Mouse (Mus musculus) large intestine, adult 2 months (tissue): ENCODE measurements around the gene Pde4b. TPM values are rescaled to one million over a fixed set of nuclear protein-coding genes. Genes with fewer than 3 reads are reported as not detected.

Experiments used
- DNase-seq: peaks from one replicate; pipeline ENCODE4 v3.0.0-alpha.2; 2012; ENCODE audit warnings: low read depth, low spot score
- WGBS: fragments of 180-500 bp; shearing (Covaris S2); methylation state at CpG from one replicate; pipeline ENCODE4 v1.1.7; 2018; 5-methylcytosine and 5-hydroxymethylcytosine counted together
- polyA plus RNA-seq: library from polyadenylated mRNA; depleted of rRNA; stranded (reverse); fragments of >200 nt; gene quantifications from 2 replicates; pipeline ENCODE4 v1.2.3, GENCODE M21; 2012

The Pde4b gene
- polyA plus RNA-seq, 1 experiment, result 4.6 TPM

DNA sequence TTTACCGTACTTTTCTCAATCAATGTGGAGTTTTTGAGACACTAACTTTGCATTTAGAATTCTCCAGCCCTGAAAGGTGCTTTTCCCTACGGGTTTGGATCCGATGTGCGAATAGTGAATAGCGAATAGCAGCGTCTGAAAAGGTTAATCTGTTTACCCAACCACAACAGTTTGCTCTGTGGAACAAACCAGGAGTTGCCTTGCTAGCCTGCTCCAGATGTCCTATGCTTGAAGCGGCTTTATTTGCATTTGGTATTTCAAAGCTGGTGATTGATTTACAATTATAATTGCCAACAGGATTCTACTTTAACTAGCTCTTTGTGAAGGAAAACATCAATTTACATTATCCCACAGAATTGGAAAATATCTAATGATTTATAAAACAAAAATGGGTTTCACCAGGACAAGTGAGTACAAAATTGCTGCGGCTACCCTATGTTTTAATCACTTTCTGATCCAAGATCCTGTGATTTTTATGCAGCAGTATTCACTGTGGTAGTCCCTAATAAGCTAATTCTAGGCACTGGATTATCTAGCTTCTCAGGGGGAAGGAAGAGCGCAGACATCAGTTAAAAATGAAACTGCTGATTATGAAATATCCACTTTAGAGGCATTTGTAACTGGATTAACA lies 280.9 kb downstream of the Pde4b start:
- 49% methylated on average over 9 of the region's 9 CpGs for WGBS
- DNase-seq, result no peak

DNA sequence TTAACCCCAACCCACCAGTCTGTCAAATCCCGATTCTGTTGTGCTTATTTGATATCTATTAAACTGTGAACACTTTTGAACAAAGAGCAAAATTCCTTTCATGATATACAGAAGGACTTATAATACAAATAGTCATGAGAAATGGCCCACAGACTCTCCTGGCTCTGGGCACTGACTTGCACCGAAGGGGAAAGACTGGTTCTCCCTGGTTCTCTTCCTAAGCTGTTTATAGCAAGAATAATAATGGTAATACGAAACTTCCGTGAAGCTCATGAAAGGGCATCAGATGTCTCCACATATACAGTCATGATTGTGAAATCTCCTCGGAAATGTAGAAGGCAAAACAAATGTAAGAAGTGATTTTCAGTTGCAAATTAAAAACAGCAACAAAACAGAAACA lies 287.3 kb downstream of the Pde4b start:
- no peak for DNase-seq
- 61% methylated on average over 5 of the region's 5 CpGs for WGBS

DNA sequence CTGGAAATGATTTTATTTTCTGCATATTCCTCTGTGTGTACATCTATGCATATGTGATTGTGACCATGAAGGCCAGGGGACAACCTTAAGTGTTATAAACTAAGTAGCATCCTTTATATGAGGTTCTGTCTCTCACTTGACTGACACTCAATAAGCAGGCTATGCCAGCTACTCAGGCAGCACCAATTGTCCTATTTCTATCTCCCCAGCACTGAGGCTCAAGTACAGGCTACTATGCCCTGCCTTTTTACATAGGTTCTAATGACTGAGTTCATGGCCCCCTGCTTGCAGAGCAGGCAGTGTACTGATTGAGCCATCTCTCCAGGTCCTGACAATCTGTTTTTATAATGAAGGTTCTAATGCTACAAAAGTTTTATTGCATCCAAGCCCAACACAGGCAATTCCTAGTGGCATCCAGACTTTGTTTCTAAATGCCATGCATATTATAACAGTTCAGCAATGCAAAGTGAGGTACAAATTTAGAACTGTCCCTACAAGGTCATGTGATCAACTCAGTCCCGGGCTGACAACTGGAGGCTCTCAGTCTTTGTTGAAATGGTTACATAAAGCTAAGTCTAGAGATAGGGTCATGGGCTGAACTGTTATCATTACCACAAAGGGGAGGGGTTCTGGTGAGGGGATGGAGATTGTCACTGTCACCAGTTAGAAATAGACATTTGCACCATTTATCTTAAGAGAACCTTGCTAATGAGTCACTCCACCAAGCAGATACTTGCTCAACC lies 295.6 kb downstream of the Pde4b start:
- DNase-seq, result no peak
- 54% methylated on average over 1 of the region's 1 CpGs for WGBS

DNA sequence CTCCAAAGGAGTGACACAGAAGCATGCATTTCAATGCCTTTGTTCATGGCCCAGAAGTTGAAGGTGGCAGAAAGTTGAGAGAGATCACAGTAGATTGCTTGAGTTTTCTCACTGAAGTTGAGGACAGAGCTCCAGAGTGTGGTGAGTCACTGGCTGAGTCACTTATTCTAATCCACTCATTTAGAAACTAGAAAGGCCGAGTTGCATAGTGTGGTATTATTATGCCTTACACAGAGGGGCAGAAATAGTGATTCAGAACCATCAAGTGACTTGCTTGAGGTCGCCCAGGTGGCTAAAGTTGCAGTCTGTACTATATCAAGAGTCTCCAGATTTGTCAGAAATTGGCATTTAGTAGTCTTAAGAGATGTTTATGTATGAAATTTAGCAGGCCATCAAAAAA lies 306.3 kb downstream of the Pde4b start:
- 56% methylated on average over 2 of the region's 2 CpGs for WGBS
- no peak for DNase-seq

DNA sequence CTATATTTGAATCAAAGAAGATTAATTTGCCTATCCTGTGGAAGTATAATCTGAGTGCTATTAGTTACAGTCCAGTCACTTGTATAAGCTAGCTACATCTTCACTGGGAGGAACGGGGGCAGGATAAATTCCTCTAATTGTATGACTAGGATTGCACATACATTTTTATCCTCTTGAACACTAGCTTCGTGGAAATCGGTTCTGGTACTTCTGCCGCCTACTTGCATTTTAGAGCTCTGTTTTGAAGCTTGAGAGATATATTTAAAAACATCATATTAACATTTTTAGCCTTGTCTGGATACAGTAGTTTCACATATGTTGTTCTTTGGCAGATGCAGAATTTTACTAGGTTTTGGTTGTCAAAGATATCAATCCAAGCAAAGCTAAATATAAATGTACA lies 310.0 kb downstream of the Pde4b start:
- 92% methylated on average over 4 of the region's 4 CpGs for WGBS
- DNase-seq, result no peak

DNA sequence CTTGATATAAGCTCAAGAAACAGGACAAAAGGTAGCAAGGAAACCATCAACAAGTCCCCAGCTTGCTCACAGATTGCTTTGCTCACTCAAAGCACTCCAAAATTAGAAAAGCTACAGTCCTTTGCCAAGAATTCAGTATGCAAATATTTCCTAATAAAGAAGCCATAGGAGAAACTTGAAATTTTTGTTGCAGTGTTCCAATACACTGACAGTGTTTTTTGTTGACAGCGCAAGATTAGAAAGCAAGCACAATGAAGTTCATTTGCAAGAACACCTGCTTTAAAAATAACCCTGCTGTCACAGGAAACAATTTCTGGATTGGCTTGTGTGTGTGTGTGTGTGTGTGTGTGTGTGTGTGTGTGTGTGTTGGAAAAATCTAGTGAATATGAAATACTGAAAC lies 311.2 kb downstream of the Pde4b start:
- 90% methylated on average over 1 of the region's 1 CpGs for WGBS
- DNase-seq, result no peak

DNA sequence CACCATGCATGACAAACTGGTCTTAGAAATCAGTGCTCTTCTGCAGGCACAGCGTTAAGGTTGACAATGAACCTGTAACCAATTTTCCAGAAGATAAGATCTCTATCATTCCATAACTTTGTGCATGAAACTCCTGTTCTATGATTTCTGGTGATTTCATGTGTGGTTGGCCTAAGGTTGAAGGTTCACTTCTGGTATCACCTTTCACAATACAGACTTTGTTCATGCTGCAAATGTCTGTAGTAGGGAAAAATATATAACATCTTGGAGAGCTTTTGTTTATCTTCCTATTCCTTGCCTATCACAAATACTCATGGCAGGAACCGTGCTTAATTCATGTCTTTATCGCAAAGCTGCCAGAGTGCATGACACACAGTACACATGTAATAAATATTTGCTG lies 319.5 kb downstream of the Pde4b start:
- no peak for DNase-seq
- WGBS, result 67% methylated on average over 3 of the region's 3 CpGs

DNA sequence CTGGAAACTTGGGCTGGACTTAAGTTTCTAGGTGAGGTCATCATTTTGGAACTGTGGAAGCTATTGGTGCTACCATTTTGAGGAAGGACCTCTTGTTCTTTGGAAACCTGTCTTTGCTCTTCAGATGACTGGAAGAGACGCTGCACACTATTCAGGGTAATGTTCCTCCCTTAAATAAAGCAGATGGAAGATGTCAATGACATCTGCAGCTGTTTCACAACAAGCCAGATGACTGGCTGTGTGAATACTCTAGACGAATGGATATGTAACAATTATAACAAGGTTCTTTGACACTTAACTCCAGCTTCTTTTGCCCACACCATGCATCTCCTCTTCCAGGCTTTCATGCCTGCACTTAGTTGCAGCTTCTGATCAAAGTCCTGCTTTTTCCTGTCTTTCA lies 320.8 kb downstream of the Pde4b start:
- no peak for DNase-seq
- WGBS, result 69% methylated on average over 2 of the region's 2 CpGs

DNA sequence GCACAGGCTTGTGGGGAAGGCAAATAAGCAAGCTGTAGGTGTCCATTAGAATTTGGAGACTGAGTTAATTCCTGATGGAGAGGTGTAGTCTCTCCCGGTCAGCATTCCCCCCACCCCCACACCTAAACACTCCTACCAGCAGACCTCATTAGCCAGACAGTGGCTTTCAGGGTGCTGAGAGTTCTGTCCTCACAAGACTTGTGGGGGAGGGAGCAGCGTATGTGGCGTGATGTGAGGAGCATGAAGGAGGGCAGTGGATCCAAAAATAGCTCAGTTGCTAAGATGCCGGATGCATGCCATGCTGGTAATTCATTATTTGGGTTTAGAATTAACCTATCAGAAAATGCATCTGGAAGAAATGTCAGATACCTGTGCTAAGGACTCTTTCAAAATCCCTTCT lies 321.6 kb downstream of the Pde4b start:
- WGBS, result 50% methylated on average over 4 of the region's 4 CpGs
- DNase-seq, result no peak

DNA sequence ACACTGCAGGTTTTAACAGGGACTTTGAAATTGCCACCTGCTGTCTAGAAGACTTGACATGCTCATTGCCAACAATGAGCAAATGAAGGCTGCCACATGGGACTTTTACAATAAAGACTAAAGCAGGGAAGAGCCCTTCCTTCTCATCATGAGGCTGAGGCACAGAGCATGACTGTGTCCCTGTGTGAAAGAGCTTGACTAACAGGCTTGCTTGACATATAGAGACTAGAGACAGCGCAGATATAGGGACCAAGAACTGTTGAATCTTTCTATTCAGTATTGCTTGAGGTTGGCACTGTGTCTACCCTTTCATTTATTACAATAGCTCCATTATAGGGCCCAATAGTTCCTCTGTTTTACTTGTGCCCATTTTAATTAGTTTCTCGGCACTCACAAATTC lies 325.8 kb downstream of the Pde4b start:
- DNase-seq, result no peak
- 87% methylated on average over 2 of the region's 2 CpGs for WGBS

DNA sequence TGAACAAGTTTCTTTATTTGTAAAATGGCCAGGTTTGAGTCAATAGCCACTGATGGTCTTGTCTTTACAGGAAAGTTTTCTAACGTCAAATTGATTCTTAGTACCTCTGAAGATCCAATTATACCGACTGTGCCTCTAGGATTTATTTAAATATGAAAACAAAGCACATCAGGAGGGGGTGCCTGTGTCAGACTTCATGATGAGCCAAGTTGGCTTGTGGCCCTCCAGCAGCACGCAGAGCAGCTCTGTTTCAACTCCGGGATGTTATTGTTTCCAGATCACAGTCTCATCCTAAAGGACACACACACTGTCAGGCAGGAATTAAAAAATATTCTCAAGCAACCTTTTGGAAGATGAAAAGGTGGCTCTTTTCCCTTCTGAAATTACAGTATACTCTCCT lies 326.5 kb downstream of the Pde4b start:
- no peak for DNase-seq
- 47% methylated on average over 4 of the region's 4 CpGs for WGBS

DNA sequence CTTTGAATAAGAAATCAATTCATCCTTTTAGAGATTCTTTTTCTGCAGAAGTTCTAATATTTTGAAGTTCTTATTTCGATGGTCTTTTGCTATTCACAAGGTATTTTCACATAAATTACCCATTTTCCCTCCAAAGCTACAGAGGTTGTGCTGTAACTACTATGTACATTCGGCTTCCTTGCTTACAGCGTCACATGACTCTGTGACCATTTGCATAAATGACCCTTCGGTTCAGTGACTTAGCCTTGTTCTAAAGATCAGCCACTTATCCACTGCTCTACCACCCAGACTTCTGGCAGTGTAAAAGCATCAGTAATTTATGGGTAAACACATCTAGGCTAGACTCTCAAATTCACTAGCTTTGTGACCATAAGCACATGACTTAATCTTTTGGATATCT lies 327.3 kb downstream of the Pde4b start:
- 66% methylated on average over 4 of the region's 4 CpGs for WGBS
- no peak for DNase-seq

DNA sequence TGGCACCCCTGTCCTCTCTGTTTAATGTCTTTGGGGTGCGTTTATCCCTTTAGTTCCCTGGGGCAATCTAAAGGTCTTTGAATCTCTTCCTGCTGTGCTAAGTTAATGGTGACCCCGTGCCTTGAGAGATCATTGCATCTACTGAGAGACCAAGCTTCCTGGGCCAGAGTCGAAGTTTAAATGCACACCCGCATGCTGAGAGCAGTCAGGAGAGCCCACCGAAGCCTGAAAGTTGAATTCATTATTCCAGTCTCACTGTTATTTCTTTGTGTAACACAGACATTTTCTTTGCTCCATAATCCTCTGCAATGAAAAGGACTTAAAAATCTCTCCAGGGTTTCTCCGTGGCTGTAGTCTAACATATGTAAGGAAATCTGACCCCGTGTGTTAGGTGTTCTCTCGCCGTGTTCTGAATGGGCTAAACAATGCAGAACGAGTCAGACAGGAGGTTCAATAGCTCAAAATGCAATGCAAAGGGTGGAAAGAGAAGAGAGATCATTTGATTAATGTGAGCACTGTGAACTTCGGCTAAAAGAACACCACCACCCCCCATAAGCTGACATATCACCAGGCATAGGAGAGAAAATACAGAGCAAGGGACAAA lies 333.6 kb downstream of the Pde4b start:
- WGBS, result 75% methylated on average over 11 of the region's 11 CpGs
- DNase-seq, result no peak

DNA sequence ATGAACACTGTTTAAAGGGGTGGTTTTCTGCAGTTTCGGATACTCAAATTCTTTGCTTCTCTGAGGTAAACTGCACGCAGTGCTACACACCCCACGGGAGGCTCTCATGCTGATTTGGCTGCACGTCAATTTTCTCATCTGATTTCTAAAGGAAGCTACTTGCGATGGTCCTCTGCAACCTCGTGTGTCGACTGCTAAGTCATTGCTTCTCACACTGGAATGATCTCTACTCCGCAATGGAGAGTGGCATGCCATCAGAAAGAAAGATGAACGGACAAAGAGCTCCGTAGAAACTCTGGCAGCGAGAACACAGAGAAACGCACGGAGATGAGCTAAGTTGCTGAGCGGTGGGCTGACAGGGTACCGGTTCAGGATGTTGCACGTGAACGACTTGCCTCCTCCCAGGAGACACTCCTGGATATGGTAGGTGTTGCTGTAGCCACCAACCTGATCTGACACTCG lies 334.1 kb downstream of the Pde4b start:
- DNase-seq, result no peak
- WGBS, result 77% methylated on average over 18 of the region's 18 CpGs

DNA sequence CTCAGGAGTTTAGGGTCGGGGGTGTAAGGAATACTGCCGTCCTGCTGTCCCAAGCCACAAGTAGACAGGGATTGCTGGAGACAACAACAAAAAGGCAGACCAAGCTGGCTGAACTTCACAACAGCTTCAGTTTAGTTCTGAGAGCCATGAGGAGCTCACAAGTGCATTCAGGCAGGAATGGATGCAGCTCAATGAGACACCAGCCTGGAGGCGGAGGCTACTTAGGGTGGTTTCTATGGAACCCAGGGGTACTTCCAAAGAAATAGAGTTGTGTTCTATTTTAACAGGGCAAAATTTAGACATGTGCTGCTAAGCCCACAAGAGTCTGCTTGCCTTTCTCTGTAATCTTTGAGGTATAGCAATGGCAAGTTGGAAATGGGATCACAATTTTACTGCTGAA lies 336.8 kb downstream of the Pde4b start:
- WGBS, result 71% methylated on average over 3 of the region's 3 CpGs

DNA sequence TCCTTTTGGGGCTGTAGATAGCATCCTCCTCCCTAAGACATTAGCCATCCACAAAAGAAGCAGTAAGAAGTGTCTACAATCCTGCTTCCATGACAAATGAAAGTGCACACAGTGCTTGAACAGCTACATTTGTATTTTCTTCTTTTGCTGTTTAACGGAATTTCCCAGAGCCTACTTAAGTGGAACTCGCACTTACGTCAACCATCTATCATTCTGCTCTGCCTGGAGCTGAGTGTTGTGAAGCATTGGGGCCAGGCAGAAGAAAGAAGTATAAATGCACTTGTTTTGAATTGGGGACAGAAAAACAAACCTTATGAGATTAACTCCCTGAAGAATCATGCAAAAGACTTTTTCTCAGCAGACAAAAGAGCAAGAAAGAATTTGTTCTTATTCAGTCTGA lies 338.1 kb downstream of the Pde4b start:
- WGBS, result 72% methylated on average over 3 of the region's 3 CpGs
- no peak for DNase-seq

More for the DNA sequence above, 336.8 kb downstream of the Pde4b start:
- no peak for DNase-seq

DNA sequence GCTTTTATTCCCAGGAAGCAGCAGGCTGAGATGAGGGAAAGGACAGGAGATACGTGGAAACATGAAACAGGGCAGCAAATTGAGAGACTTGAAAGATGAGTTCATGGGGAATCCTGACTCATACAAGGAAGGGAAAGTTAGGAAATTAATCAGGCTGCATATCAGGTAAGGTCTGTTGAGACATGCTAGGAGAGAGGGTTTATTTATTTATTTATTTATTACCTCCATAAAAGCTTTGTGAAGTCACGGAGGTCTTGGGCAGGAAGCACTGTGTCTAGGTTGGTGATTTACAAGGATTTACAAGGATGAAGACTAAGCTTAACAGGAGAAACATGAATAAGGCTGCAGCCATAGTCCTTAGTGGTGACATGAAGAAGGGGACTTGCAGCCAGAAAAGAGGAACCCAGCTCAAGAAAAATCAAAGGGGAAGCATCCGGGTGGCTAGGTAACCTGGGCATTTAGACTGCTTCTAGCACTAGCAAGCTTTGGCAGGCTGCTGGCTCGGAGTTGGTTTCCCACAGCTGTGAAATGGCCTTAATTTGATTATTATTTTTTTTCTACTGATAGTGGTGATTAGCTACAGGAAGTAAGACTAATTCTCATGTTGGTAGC lies 342.5 kb downstream of the Pde4b start:
- no peak for DNase-seq
- 20% methylated on average over 4 of the region's 4 CpGs for WGBS

DNA sequence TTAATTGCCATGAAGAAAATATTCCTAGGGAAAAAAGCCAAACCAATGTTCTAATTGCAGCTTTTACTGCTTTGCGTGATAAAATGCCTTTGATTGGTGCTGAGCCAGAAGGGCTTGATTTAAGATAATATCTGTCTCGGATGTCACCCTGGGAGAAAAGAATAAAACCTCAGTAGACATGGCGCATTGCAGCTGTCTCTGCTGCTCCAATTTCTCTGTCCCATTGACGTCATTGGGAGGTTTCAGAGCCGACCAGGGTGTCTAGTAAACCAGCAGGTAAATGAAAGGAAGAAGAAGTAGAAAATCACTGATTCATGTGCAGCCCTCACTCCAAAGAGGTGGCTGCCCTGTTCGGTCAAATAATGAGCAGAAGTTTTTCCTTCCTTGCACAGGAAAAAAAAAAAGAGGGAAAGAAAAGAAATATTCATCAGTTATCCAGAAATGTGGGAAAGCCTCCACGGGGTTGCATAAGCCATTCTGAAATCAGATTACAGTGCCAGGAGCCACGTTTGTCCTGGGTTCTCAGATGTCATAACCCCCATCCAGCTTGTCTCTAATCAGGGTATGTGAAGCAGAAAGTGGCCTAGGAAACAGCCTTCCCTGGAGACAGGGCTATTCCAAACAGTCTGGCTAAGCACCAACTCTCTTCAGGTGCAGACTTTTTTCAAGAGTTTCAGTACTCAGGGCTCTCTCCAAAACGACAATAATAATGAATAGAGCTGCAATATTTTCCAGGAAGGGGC lies 344.9 kb downstream of the Pde4b start:
- 41% methylated on average over 9 of the region's 9 CpGs for WGBS
- DNase-seq, result no peak

DNA sequence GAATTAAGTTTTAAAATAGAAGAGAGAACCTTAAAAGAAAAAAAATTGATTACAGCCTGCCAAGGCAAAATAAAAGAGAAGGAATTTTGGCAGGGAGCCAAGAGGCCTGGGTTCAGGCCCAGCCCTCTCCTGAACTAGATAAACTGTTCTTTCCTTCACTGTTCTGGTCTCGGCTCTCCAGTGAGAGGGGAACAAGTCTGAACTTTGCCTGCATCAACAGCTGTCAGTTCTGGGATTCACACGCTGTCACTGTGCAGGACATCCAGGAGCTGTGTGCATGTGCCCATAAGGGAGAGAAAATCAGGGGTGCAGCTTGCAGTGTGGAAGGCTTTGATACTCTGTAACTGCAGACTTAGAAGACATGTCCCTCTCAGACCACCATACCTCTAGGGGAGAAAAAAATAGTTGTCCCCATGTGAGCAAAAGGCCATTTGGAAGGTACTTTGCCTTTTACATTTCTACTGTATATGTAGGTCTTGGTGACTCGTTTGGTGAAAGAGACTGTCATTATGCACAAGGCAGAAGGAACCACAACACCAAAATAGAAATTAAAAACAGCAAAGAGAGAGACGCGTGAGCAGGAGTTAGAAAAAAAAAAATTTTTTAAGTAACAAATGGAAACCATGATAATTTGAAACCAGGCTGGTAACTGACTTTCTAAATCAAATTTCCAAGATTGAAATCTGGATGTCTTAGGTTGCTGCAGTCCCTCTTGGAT lies 352.2 kb downstream of the Pde4b start:
- 53% methylated on average over 5 of the region's 5 CpGs for WGBS

More for the DNA sequence above, 352.2 kb downstream of the Pde4b start:
- no peak for DNase-seq
